Mouse (Mus musculus) stomach, embryonic 14.5 days (tissue): ENCODE results near the gene 4930451I11Rik. TPM values are rescaled to one million over a fixed set of nuclear protein-coding genes. Genes with fewer than 3 reads are reported as not detected.

Experiments
- ATAC-seq: fragments of 200-750 bp; cut with Nextera tagmentation; 2 replicates; pipeline ENCODE4 v1.8.0; 2017; ENCODE audit warnings: low read depth, moderate TSS enrichment; ENCODE audit not compliant: insufficient number of reproducible peaks, insufficient read depth, low FRiP score
- H3K27ac ChIP-seq: fragments of 300-500 bp; sonication (generic); 2 replicates; pipeline ENCODE4 v1.5.1; 2014; ENCODE audit warnings: mild to moderate bottlenecking, low read length, moderate library complexity, mixed read lengths
- H3K27me3 ChIP-seq: fragments of 300-500 bp; sonication (generic); 2 replicates; pipeline ENCODE4 v1.6.1; 2014; ENCODE audit warnings: low read length, control low read depth, mixed read lengths; ENCODE audit not compliant: control insufficient read depth, insufficient read depth
- H3K36me3 ChIP-seq: fragments of 300-500 bp; sonication (generic); 2 replicates; pipeline ENCODE4 v1.6.1; 2014; ENCODE audit warnings: mild to moderate bottlenecking, control low read depth, low read length, moderate library complexity, mixed read lengths; ENCODE audit not compliant: control insufficient read depth, insufficient read depth
- H3K4me1 ChIP-seq: fragments of 300-500 bp; sonication (generic); 2 replicates; pipeline ENCODE4 v1.6.1; 2014; ENCODE audit warnings: low read length, control low read depth, mixed read lengths; ENCODE audit not compliant: control insufficient read depth, insufficient read depth
- H3K4me2 ChIP-seq: fragments of 300-500 bp; sonication (generic); replicated peaks from 2 replicates; pipeline ENCODE4 v1.6.1; 2014; ENCODE audit warnings: low read depth, low read length, control low read depth
- H3K4me3 ChIP-seq: fragments of 300-500 bp; sonication (generic); 2 replicates; pipeline ENCODE4 v1.5.1; 2014; ENCODE audit warnings: low read depth, low read length, control low read depth
- H3K9ac ChIP-seq: fragments of 300-500 bp; sonication (generic); replicated peaks from 2 replicates; pipeline ENCODE4 v1.6.1; 2014; ENCODE audit warnings: low read depth, mild to moderate bottlenecking, control low read depth, low read length, moderate library complexity, mixed read lengths
- H3K9me3 ChIP-seq: fragments of 300-500 bp; sonication (generic); 2 replicates; pipeline ENCODE4 v1.6.1; 2016; ENCODE audit warnings: low read depth, low read length, control low read depth; ENCODE audit not compliant: control insufficient read depth
- WGBS: fragments of 180-500 bp; shearing (Covaris S2); extraction: QIAGEN DNeasy Blood & Tissue Kit; methylation state at CpG from one replicate; pipeline ENCODE4 v1.1.7; 2014; 5-methylcytosine and 5-hydroxymethylcytosine counted together
- polyA plus RNA-seq: library from polyadenylated mRNA; unstranded; fragments of >200 nt; fragmentation: Nextera tagmentation; extraction: Ambion mirVana; gene quantifications from 2 replicates; pipeline ENCODE4 v1.2.1, GENCODE M21; 2014

The 4930451I11Rik gene
- polyA plus RNA-seq, 1 experiment from 2014 or later = not detected

DNA sequence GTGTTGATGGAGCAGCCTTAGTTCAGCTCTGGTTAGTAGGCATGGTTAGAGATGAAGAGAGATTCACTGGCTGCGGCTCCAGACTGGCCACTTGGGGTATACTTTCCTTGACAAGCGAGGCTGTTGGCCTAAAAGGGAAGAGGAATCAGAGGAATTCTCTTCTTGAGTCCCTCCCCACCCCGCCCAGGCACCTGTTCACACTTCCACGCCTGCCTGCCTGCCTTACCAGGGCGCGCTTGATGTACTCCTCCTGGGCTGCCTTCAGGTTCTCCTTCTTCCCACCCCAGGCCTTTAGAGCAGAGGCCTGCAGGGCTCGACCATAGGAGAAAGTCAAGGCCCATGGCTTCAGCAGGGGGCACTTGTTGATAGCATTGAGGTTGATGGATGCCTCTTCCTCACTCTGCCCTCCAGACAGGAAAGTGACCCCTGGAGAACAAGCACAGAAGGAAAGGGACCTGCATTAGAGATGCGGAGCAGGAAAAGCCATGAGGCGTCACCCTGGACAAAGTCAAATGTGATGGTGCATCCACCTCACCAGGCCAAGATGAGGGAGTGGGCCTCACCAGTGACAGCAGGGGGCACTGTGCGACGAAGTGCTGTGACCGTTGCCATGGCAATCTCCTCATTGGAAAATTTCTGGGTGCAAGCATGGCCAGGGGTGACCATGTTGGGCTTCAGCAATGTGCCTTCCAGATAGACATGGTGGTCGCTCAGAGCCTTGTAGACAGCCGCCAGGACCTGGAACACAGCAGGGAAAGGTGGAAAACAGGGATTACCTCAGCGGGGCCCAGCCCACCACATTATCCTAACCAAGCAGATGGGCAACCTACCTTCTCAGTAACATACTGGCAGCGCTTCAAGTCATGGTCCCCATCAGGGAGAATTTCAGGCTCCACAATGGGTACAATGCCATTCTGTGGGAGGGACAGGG, 35.8 kb downstream of the 4930451I11Rik start:
- Histone ChIP-seq H3K9me3 (no peaks in the 10 kb centered on the region), H3K4me1 (peaks cover 31% of the 10 kb centered on the region), H3K9ac (no peak overlapping the region), H3K4me3 (no peak overlapping the region), H3K27me3 (no peaks in the 10 kb centered on the region), H3K36me3 (peaks cover 34% of the 10 kb centered on the region), H3K4me2 (no peak overlapping the region), H3K27ac (no peak overlapping the region)
- no peak for ATAC-seq
- 82% methylated on average over 16 of the region's 16 CpGs for WGBS

GRCm38 (mm10) chr7:126794271-126794605, 37.2 kb downstream of the 4930451I11Rik start:
- H3K4me1 ChIP-seq = peaks cover 22% of the 10 kb centered on the region
- WGBS = 66% methylated on average over 4 of the region's 4 CpGs
- no peak overlapping the region for H3K9ac ChIP-seq
- no peak overlapping the region for H3K4me2 ChIP-seq
- no peaks in the 10 kb centered on the region for H3K9me3 ChIP-seq
- no peak for ATAC-seq
- H3K4me3 ChIP-seq = no peak overlapping the region
- no peaks in the 10 kb centered on the region for H3K27me3 ChIP-seq
- H3K27ac ChIP-seq = no peak overlapping the region
- H3K36me3 ChIP-seq = peaks cover 41% of the 10 kb centered on the region

DNA sequence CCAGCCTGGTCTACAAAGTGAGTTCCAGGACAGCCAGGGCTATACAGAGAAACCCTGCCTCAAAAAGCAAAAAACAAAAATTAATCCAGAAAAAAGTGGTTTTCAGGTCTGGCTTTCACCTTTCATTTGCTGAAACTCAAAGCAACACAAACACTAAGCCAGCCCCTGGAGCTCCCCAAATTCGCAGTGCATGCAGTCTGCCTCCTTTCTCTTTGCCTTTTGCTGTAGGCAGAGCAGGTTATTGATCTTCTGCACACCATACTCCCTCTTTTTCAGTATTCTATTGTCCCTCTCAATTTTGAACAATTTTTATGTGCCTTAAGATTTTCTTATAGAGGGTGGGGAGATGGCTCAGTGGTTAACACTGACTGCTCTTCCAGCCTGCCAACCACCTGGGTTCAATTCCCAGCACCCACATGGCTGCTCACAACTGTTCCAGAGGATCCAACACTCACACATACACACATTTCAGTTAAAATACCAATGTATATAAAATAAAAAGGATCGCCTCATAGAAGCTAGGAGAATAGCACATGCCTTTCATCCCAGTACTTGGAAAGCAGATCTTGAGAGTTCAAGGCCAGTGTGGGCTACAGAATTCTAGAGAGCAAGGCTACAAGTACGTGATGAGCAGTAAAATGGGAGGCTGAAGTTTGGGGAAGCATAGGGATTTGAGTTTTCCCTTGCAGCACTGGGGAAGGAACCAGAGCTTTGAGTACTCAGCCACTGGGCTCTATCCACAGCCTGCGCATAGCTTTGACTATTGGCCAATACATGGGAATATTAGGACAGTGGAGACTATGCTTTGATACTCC, 37.8 kb downstream of the 4930451I11Rik start:
- Histone ChIP-seq H3K27ac (no peak overlapping the region), H3K27me3 (no peaks in the 10 kb centered on the region), H3K4me1 (peaks cover 22% of the 10 kb centered on the region), H3K9me3 (no peaks in the 10 kb centered on the region), H3K4me2 (no peak overlapping the region), H3K36me3 (peaks cover 46% of the 10 kb centered on the region), H3K9ac (no peak overlapping the region), H3K4me3 (no peak overlapping the region)
- WGBS = 81% methylated on average over 4 of the region's 4 CpGs
- no peak for ATAC-seq

GRCm38 (mm10) chr7:126792721-126793443, 38.6 kb downstream of the 4930451I11Rik start:
- peaks cover 54% of the 10 kb centered on the region for H3K36me3 ChIP-seq
- WGBS = 22% methylated on average over 11 of the region's 11 CpGs
- H3K27me3 ChIP-seq = no peaks in the 10 kb centered on the region
- no peak for ATAC-seq
- H3K4me1 ChIP-seq = peaks cover 22% of the 10 kb centered on the region
- peak overlapping the region; percentile 96 for H3K27ac ChIP-seq
- peak overlapping the region; percentile 28; the same call in 1 of the 2 replicates for H3K9ac ChIP-seq
- no peaks in the 10 kb centered on the region for H3K9me3 ChIP-seq
- peak overlapping the region; percentile 66 for H3K4me2 ChIP-seq
- peak overlapping the region; percentile 90 for H3K4me3 ChIP-seq

- Histone ChIP-seq H3K27ac (peak within 1 kb of the TSS; percentile 96), H3K9ac (peak within 1 kb of the TSS; percentile 93), H3K36me3 (peaks cover 58% of the 10 kb centered on the region), H3K4me1 (peaks cover 14% of the 10 kb centered on the region; the same call in 1 of the 2 replicates), H3K27me3 (no peaks in the 10 kb centered on the region), H3K4me2 (peak within 1 kb of the TSS; percentile 66), H3K9me3 (no peaks in the 10 kb centered on the region), H3K4me3 (peak within 1 kb of the TSS; percentile 90)
- peak; percentile 95 for ATAC-seq
- WGBS = under 1% methylated on average over 79 of the region's 83 CpGs
Measured at GRCm38 (mm10) chr7:126791851-126792720, 39.4 kb downstream of the 4930451I11Rik start, which contains the start of gene Ppp4c. Gene Ppp4c (minus strand): TSS chr7:126792496.

DNA sequence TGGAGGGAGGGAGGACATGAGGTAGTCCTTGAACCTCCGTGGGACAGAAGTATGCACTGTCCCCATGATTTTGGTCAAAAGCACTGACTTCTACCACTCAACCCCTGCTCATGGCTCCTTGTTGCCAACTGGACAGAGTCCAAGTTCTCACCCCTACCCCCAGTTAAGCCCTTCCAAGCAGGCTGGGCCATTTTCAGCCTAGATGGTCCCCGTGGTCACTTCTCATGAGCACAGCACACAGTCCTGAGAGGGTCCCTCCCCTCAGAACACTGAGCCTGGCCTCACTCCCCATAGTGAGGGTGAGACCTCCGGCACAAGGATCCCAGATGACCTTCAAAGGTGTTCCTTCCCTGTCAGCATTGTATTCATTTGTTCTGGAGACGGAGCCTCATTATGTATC, 42.3 kb downstream of the 4930451I11Rik start:
- 89% methylated on average over 4 of the region's 4 CpGs for WGBS
- Histone ChIP-seq H3K4me2 (no peak overlapping the region), H3K36me3 (peaks cover 57% of the 10 kb centered on the region), H3K9me3 (no peaks in the 10 kb centered on the region), H3K4me3 (no peak overlapping the region), H3K4me1 (peaks cover 10% of the 10 kb centered on the region; the same call in 1 of the 2 replicates), H3K9ac (no peak overlapping the region), H3K27me3 (no peaks in the 10 kb centered on the region), H3K27ac (no peak overlapping the region)
- ATAC-seq = no peak

DNA sequence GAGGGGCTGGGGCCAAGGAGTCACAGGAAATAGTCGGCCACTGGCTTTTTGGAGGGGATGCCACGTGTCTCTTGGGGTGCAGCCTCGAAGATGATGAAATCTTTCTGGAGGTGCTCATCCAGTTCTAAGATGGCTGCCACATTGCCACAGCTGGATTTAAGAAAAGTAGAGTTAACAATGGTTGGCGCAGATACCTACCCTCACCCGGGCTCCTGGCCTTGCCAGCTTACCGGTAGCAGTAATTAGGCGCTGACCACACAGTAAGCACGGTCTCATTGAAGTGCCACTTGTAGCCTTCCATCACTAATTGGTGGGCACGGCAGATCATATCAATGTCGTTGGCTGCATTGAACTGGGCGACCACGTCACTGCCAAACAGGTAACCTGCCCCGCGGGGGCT, 45.3 kb downstream of the 4930451I11Rik start:
- no peak overlapping the region for H3K27ac ChIP-seq
- H3K4me3 ChIP-seq = no peak overlapping the region
- H3K4me2 ChIP-seq = no peak overlapping the region
- no peak overlapping the region for H3K9ac ChIP-seq
- ATAC-seq = no peak
- peaks cover 58% of the 10 kb centered on the region for H3K36me3 ChIP-seq
- no peaks in the 10 kb centered on the region for H3K9me3 ChIP-seq
- WGBS = 88% methylated on average over 14 of the region's 14 CpGs
- peaks cover 12% of the 10 kb centered on the region; the same call in 1 of the 2 replicates for H3K4me1 ChIP-seq
- H3K27me3 ChIP-seq = no peaks in the 10 kb centered on the region
